ENCODE assay signal across 21 mouse cellular contexts in genomic region chr16:10436166-10436565, GRCm38 (mm10). TPM values are rescaled to one million over a fixed set of nuclear protein-coding genes. Genes with fewer than 3 reads are reported as not detected.
DNase-seq lines count a peak whose midpoint lies in the region; ATAC-seq and TF ChIP-seq lines count a peak whose summit lies in the region.
"Had no signal": no experiment of that assay in that cellular context is flagged by ENCODE, and none has a peak within 500 bp of the region (broad histone marks: within the 10 kb centered on the region; RNA-seq: fewer than 3 reads in every experiment).

No protein-coding gene starts in this region.

- TF ChIP-seq EP300 in lung, postnatal 0 days (IDR thresholded peaks at IDR 0.05), result no peak

- no peaks in the 10 kb centered on the region for H3K36me3 ChIP-seq in intestine, postnatal 0 days (ENCODE audit: control insufficient read depth, insufficient read depth)
- H3K36me3 ChIP-seq in hindbrain, embryonic 14.5 days (replicated peaks; ENCODE audit: control insufficient read depth, insufficient read depth), result peaks cover 24% of the 10 kb centered on the region; the same call in 1 of the 2 replicates
- H3K36me3 ChIP-seq in lung, postnatal 0 days (ENCODE audit: insufficient read depth, low read length), result no peaks in the 10 kb centered on the region
- peaks cover 4% of the 10 kb centered on the region; the same call in 1 of the 2 replicates for H3K36me3 ChIP-seq in midbrain, embryonic 16.5 days (ENCODE audit: control insufficient read depth, insufficient read depth, low read length)
- H3K36me3 ChIP-seq: forebrain, embryonic 15.5 days; heart, embryonic 12.5 days; limb, embryonic 15.5 days had no signal

- TF ChIP-seq CTCF in intestine, postnatal 0 days (IDR thresholded peaks at IDR 0.05; ENCODE audit: low read depth), result no peak
- TF ChIP-seq CTCF in lung, postnatal 0 days (IDR thresholded peaks at IDR 0.05), result no peak

- H3K27me3 ChIP-seq in intestine, postnatal 0 days (replicated peaks; ENCODE audit: control insufficient read depth, insufficient read depth, low read length), result no peaks in the 10 kb centered on the region
- no peaks in the 10 kb centered on the region for H3K27me3 ChIP-seq in hindbrain, embryonic 14.5 days (ENCODE audit: control insufficient read depth, insufficient read depth, low read length)
- no peaks in the 10 kb centered on the region for H3K27me3 ChIP-seq in lung, postnatal 0 days (replicated peaks; ENCODE audit: insufficient read depth, low read length)
- H3K27me3 ChIP-seq in midbrain, embryonic 16.5 days (ENCODE audit: control insufficient read depth, insufficient read depth, low read depth, low read length), result no peaks in the 10 kb centered on the region
- H3K27me3 ChIP-seq: forebrain, embryonic 15.5 days; heart, embryonic 12.5 days; limb, embryonic 15.5 days; midbrain, embryonic 13.5 days had no signal

- no peak overlapping the region for H3K4me2 ChIP-seq in intestine, postnatal 0 days (replicated peaks; ENCODE audit: low read depth)
- no peak overlapping the region for H3K4me2 ChIP-seq in hindbrain, embryonic 14.5 days (replicated peaks)
- H3K4me2 ChIP-seq in lung, postnatal 0 days (replicated peaks; ENCODE audit: low read depth, low read length), result no peak overlapping the region
- no peak overlapping the region for H3K4me2 ChIP-seq in midbrain, embryonic 16.5 days (ENCODE audit: low read length)
- H3K4me2 ChIP-seq: forebrain, embryonic 15.5 days; heart, embryonic 12.5 days; limb, embryonic 15.5 days; midbrain, embryonic 13.5 days had no signal

- no peaks in the 10 kb centered on the region for H3K9me3 ChIP-seq in intestine, postnatal 0 days (ENCODE audit: control insufficient read depth)
- no peaks in the 10 kb centered on the region for H3K9me3 ChIP-seq in hindbrain, embryonic 14.5 days (ENCODE audit: control insufficient read depth, low read length)
- no peaks in the 10 kb centered on the region for H3K9me3 ChIP-seq in lung, postnatal 0 days (ENCODE audit: low read length)
- no peaks in the 10 kb centered on the region for H3K9me3 ChIP-seq in midbrain, embryonic 16.5 days (replicated peaks; ENCODE audit: control insufficient read depth, low read length, poor library complexity, severe bottlenecking)
- H3K9me3 ChIP-seq: embryonic facial prominence, embryonic 10.5 days; forebrain, embryonic 15.5 days; heart, embryonic 12.5 days; limb, embryonic 15.5 days; midbrain, embryonic 13.5 days had no signal

- peak overlapping the region; percentile 72 for H3K27ac ChIP-seq in brown adipose tissue, adult 24 weeks (replicated peaks; ENCODE audit: low read depth, low read length)
- H3K27ac ChIP-seq in intestine, postnatal 0 days (ENCODE audit: low read depth, low read length), result no peak overlapping the region
- H3K27ac ChIP-seq in hindbrain, embryonic 14.5 days, result no peak overlapping the region
- no peak overlapping the region for H3K27ac ChIP-seq in lung, postnatal 0 days (ENCODE audit: low read length)
- no peak overlapping the region for H3K27ac ChIP-seq in midbrain, embryonic 16.5 days (ENCODE audit: low read length)
- H3K27ac ChIP-seq: embryonic facial prominence, embryonic 10.5 days; forebrain, embryonic 15.5 days; limb, embryonic 15.5 days; midbrain, embryonic 13.5 days had no signal

- peak; percentile 82 for ATAC-seq in intestine, postnatal 0 days
- peak; percentile 62 for ATAC-seq in monocyte, adult 5-6 weeks (replicated peaks; ENCODE audit: insufficient number of reproducible peaks, low FRiP score, low TSS enrichment, poor library complexity, severe bottlenecking)
- ATAC-seq in hindbrain, embryonic 14.5 days (ENCODE audit: low FRiP score), result no peak
- no peak for ATAC-seq in lung, postnatal 0 days
- ATAC-seq in midbrain, embryonic 16.5 days, result no peak
- ATAC-seq: forebrain, embryonic 15.5 days; midbrain, embryonic 13.5 days had no signal

- DNase-seq in kidney, postnatal 10 days, result peak; percentile 48
- DNase-seq in retina, embryonic 14.5 days (ENCODE audit: low spot score), result no peak
- DNase-seq in hindbrain, embryonic 14.5 days (ENCODE audit: low spot score), result no peak
- DNase-seq in lung, postnatal 0 days (ENCODE audit: low spot score), result no peak
- DNase-seq: cerebellum, adult 11-12 months; cerebellum, postnatal 36 days; lung, adult 18-20 months; lung, postnatal 36 days; right cerebral cortex, adult 18-20 months; thymus, postnatal 4 days had no signal

- no peaks in the 10 kb centered on the region; the same call in 1 of the 2 replicates for H3K4me1 ChIP-seq in brown adipose tissue, adult 24 weeks (ENCODE audit: control insufficient read depth, insufficient read depth, insufficient read length, low read length)
- peaks cover 3% of the 10 kb centered on the region; the same call in 1 of the 2 replicates for H3K4me1 ChIP-seq in intestine, postnatal 0 days (replicated peaks; ENCODE audit: control insufficient read depth, insufficient read depth, low read length)
- no peaks in the 10 kb centered on the region for H3K4me1 ChIP-seq in hindbrain, embryonic 14.5 days (replicated peaks; ENCODE audit: control insufficient read depth, insufficient read depth, low read length)
- no peaks in the 10 kb centered on the region for H3K4me1 ChIP-seq in lung, postnatal 0 days (ENCODE audit: insufficient read depth, low read depth, low read length)
- no peaks in the 10 kb centered on the region for H3K4me1 ChIP-seq in midbrain, embryonic 16.5 days (ENCODE audit: control insufficient read depth, insufficient read depth, low read length)
- H3K4me1 ChIP-seq: embryonic facial prominence, embryonic 10.5 days; forebrain, embryonic 15.5 days; heart, embryonic 12.5 days; limb, embryonic 15.5 days; midbrain, embryonic 13.5 days had no signal

- H3K4me3 ChIP-seq in brown adipose tissue, adult 24 weeks (ENCODE audit: insufficient read depth, low read depth, low read length), result no peak overlapping the region
- H3K4me3 ChIP-seq in intestine, postnatal 0 days (ENCODE audit: low read depth, low read length), result no peak overlapping the region
- no peak overlapping the region for H3K4me3 ChIP-seq in hindbrain, embryonic 14.5 days (replicated peaks; ENCODE audit: low read length)
- no peak overlapping the region for H3K4me3 ChIP-seq in lung, postnatal 0 days (ENCODE audit: low read depth, low read length)
- no peak overlapping the region for H3K4me3 ChIP-seq in midbrain, embryonic 16.5 days (ENCODE audit: low read depth, low read length)
- H3K4me3 ChIP-seq: embryonic facial prominence, embryonic 10.5 days; forebrain, embryonic 15.5 days; heart, embryonic 12.5 days; limb, embryonic 15.5 days; midbrain, embryonic 13.5 days had no signal

- 57% methylated on average over 6 of the region's 6 CpGs for WGBS in intestine, postnatal 0 days
- WGBS in hindbrain, embryonic 14.5 days, result 83% methylated on average over 6 of the region's 6 CpGs
- WGBS in lung, postnatal 0 days, result 78% methylated on average over 6 of the region's 6 CpGs
- 88% methylated on average over 6 of the region's 6 CpGs for WGBS in midbrain, embryonic 16.5 days

- no peak overlapping the region for H3K9ac ChIP-seq in intestine, postnatal 0 days (ENCODE audit: low read depth, low read length)
- no peak overlapping the region for H3K9ac ChIP-seq in hindbrain, embryonic 14.5 days
- no peak overlapping the region for H3K9ac ChIP-seq in lung, postnatal 0 days (replicated peaks; ENCODE audit: low read depth)
- no peak overlapping the region for H3K9ac ChIP-seq in midbrain, embryonic 16.5 days (ENCODE audit: low read depth, low read length)
- H3K9ac ChIP-seq: forebrain, embryonic 15.5 days; heart, embryonic 12.5 days; limb, embryonic 15.5 days; midbrain, embryonic 13.5 days had no signal

RNA-seq across cellular contexts. Expression of gene Tvp23a, which starts 11.0 kb away (rescaled TPM):
- 0.87 TPM in 1 of 2 replicates, not detected in the other for polyA plus RNA-seq in brown adipose tissue, adult 24 weeks (2012; ENCODE audit: insufficient read depth, insufficient read length, missing spikeins)
- 1.7 and 1.9 TPM in 2 replicates for polyA plus RNA-seq in intestine, postnatal 0 days (2015; fragmentation: Nextera tagmentation; extraction: Ambion mirVana)
- total RNA-seq in monocyte, adult 5-6 weeks (2017), result 0.19 to 0.29 TPM in 2 of 3 replicates, not detected in the other
- 44.3 and 44.5 TPM in 2 replicates for polyA plus RNA-seq in hindbrain, embryonic 14.5 days (2014; fragmentation: Nextera tagmentation; extraction: Ambion mirVana)
- 1.6 and 1.7 TPM in 2 replicates for polyA plus RNA-seq in lung, postnatal 0 days (2015; fragmentation: Nextera tagmentation; extraction: Ambion mirVana)
- polyA plus RNA-seq in midbrain, embryonic 16.5 days (2015; fragmentation: Nextera tagmentation; extraction: Ambion mirVana), result 54.2 and 54.7 TPM in 2 replicates

RNA-seq across cellular contexts. Expression of gene Nubp1, which starts 24.4 kb away (rescaled TPM):
- polyA plus RNA-seq in brown adipose tissue, adult 24 weeks (2012; ENCODE audit: insufficient read depth, insufficient read length, missing spikeins), result 11.2 and 17.6 TPM in 2 replicates
- 29.6 and 32.4 TPM in 2 replicates for polyA plus RNA-seq in intestine, postnatal 0 days (2015; fragmentation: Nextera tagmentation; extraction: Ambion mirVana)
- 49.0 to 60.7 TPM (median 51.0 TPM) in 3 replicates for total RNA-seq in monocyte, adult 5-6 weeks (2017)
- 46.0 and 50.4 TPM in 2 replicates for polyA plus RNA-seq in hindbrain, embryonic 14.5 days (2014; fragmentation: Nextera tagmentation; extraction: Ambion mirVana)
- polyA plus RNA-seq in lung, postnatal 0 days (2015; fragmentation: Nextera tagmentation; extraction: Ambion mirVana), result 31.2 and 31.6 TPM in 2 replicates
- polyA plus RNA-seq in midbrain, embryonic 16.5 days (2015; fragmentation: Nextera tagmentation; extraction: Ambion mirVana), result 43.6 and 45.3 TPM in 2 replicates

RNA-seq across cellular contexts. Expression of gene Tekt5, which starts 40.9 kb away (rescaled TPM):
- polyA plus RNA-seq in brown adipose tissue, adult 24 weeks (2012; ENCODE audit: insufficient read depth, insufficient read length, missing spikeins), result not detected in 2 replicates
- 0.26 TPM in 1 of 2 replicates, not detected in the other for polyA plus RNA-seq in intestine, postnatal 0 days (2015; fragmentation: Nextera tagmentation; extraction: Ambion mirVana)
- not detected in 3 replicates for total RNA-seq in monocyte, adult 5-6 weeks (2017)
- polyA plus RNA-seq in hindbrain, embryonic 14.5 days (2014; fragmentation: Nextera tagmentation; extraction: Ambion mirVana), result 16.1 and 17.9 TPM in 2 replicates
- polyA plus RNA-seq in lung, postnatal 0 days (2015; fragmentation: Nextera tagmentation; extraction: Ambion mirVana), result 9.9 and 11.7 TPM in 2 replicates
- polyA plus RNA-seq in midbrain, embryonic 16.5 days (2015; fragmentation: Nextera tagmentation; extraction: Ambion mirVana), result 12.9 and 18.3 TPM in 2 replicates
- total RNA-seq: heart, postnatal 25 days had no signal

RNA-seq across cellular contexts. Expression of gene Ciita, which starts 43.7 kb away (rescaled TPM):
- polyA plus RNA-seq in brown adipose tissue, adult 24 weeks (2012; ENCODE audit: insufficient read depth, insufficient read length, missing spikeins), result 0.67 and 1.3 TPM in 2 replicates
- polyA plus RNA-seq in intestine, postnatal 0 days (2015; fragmentation: Nextera tagmentation; extraction: Ambion mirVana), result 0.42 and 0.64 TPM in 2 replicates
- total RNA-seq in monocyte, adult 5-6 weeks (2017), result 8.5 to 13.2 TPM (median 12.3 TPM) in 3 replicates
- polyA plus RNA-seq in hindbrain, embryonic 14.5 days (2014; fragmentation: Nextera tagmentation; extraction: Ambion mirVana), result 0.62 and 0.69 TPM in 2 replicates
- 1.3 and 1.4 TPM in 2 replicates for polyA plus RNA-seq in lung, postnatal 0 days (2015; fragmentation: Nextera tagmentation; extraction: Ambion mirVana)
- polyA plus RNA-seq in midbrain, embryonic 16.5 days (2015; fragmentation: Nextera tagmentation; extraction: Ambion mirVana), result 0.53 and 0.71 TPM in 2 replicates
- total RNA-seq: MEL had no signal

Comparison
In these comparisons a context has a peak if more than half of its experiments do, and no peak if none do; other contexts are left out.
1. ATAC-seq: peak in intestine, postnatal 0 days (single experiment) and monocyte, adult 5-6 weeks (single experiment); none in hindbrain, embryonic 14.5 days (single experiment), lung, postnatal 0 days (single experiment) and midbrain, embryonic 16.5 days (single experiment).
2. RNA of gene Tvp23a, which starts 11.0 kb away (polyA plus RNA-seq): 54.2 to 54.7 TPM in midbrain, embryonic 16.5 days and 44.3 to 44.5 TPM in hindbrain, embryonic 14.5 days; 1.7 to 1.9 TPM in intestine, postnatal 0 days, 1.6 to 1.7 TPM in lung, postnatal 0 days and 0.87 TPM in brown adipose tissue, adult 24 weeks; every median in the first group is over 10 times any median in the second.